Mouse (Mus musculus) liver, postnatal 0 days (tissue): ENCODE data around the gene Foxi2. TPM values are rescaled to one million over a fixed set of nuclear protein-coding genes. Genes with fewer than 3 reads are reported as not detected.
A peak's percentile ranks its signal among the peaks of the same experiment; 100 is the strongest.

ENCODE experiments used
- ATAC-seq: fragments of 200-750 bp; cut with Nextera tagmentation; 2 replicates; pipeline ENCODE4 v1.8.0; 2017; ENCODE audit warnings: mild to moderate bottlenecking, moderate library complexity
- DNase-seq: peaks from one replicate; pipeline ENCODE4 v3.0.0-alpha.2; 2016
- H3K27ac ChIP-seq: fragments of 300-500 bp; sonication (generic); 2 replicates; pipeline ENCODE4 v1.5.1; 2014; ENCODE audit warnings: antibody characterized with exemption, moderate library complexity, mild to moderate bottlenecking, low read depth
- H3K27me3 ChIP-seq: fragments of 300-500 bp; sonication (generic); 2 replicates; pipeline ENCODE4 v1.6.1; 2014; ENCODE audit warnings: low read length, control low read depth, mixed read lengths; ENCODE audit not compliant: insufficient read depth
- H3K36me3 ChIP-seq: fragments of 300-500 bp; sonication (generic); replicated peaks from 2 replicates; pipeline ENCODE4 v1.6.1; 2014; ENCODE audit warnings: mild to moderate bottlenecking, control low read depth, low read length, moderate library complexity, mixed read lengths; ENCODE audit not compliant: insufficient read depth
- H3K4me1 ChIP-seq: fragments of 300-500 bp; sonication (generic); 2 replicates; pipeline ENCODE4 v1.6.1; 2014; ENCODE audit warnings: antibody characterized with exemption, mild to moderate bottlenecking, control low read depth; ENCODE audit not compliant: insufficient read depth
- H3K4me2 ChIP-seq: fragments of 300-500 bp; sonication (generic); 2 replicates; pipeline ENCODE4 v1.6.1; 2014; ENCODE audit warnings: low read depth, mild to moderate bottlenecking, low read length, moderate library complexity, mixed read lengths
- H3K4me3 ChIP-seq: fragments of 300-500 bp; sonication (generic); 2 replicates; pipeline ENCODE4 v1.5.1; 2014; ENCODE audit warnings: low read depth, low read length
- H3K9ac ChIP-seq: fragments of 300-500 bp; sonication (generic); replicated peaks from 2 replicates; pipeline ENCODE4 v1.6.1; 2014; ENCODE audit warnings: mild to moderate bottlenecking, moderate library complexity
- H3K9me3 ChIP-seq: fragments of 300-500 bp; sonication (generic); 2 replicates; pipeline ENCODE4 v1.6.1; 2016; ENCODE audit warnings: mild to moderate bottlenecking, control low read depth, low read length, mixed read lengths
- CTCF ChIP-seq: sonication (generic); IDR thresholded peaks from 2 replicates; pipeline ENCODE4 v1.5.1; 2016; ENCODE audit warnings: antibody characterized with exemption, low read depth
- EP300 ChIP-seq: IDR thresholded peaks from 2 replicates; pipeline ENCODE4 v1.6.1; 2016; ENCODE audit warnings: antibody characterized with exemption, low read depth, mild to moderate bottlenecking
- WGBS: fragments of 180-500 bp; shearing (Covaris S2); extraction: QIAGEN DNeasy Blood & Tissue Kit; methylation state at CpG from one replicate; pipeline ENCODE4 v1.1.7; 2014; ENCODE audit not compliant: insufficient replicate concordance; 5-methylcytosine and 5-hydroxymethylcytosine counted together
- polyA plus RNA-seq: library from polyadenylated mRNA; unstranded; fragments of >200 nt; fragmentation: Nextera tagmentation; extraction: Ambion mirVana; gene quantifications from 2 replicates; pipeline ENCODE4 v1.2.1, GENCODE M21; 2015

The Foxi2 gene
- polyA plus RNA-seq, result not detected in 2 replicates

- H3K4me3 ChIP-seq, result no peak within 1 kb of the TSS
- no peaks in the 10 kb centered on the region for H3K9me3 ChIP-seq
- peaks cover 37% of the 10 kb centered on the region for H3K27me3 ChIP-seq
- no peaks in the 10 kb centered on the region for H3K36me3 ChIP-seq
- no peak within 1 kb of the TSS for H3K27ac ChIP-seq
- DNase-seq, result no peak
- H3K9ac ChIP-seq, result no peak within 1 kb of the TSS
- H3K4me2 ChIP-seq, result no peak within 1 kb of the TSS
- no peak for ATAC-seq
- TF ChIP-seq CTCF (no peak), EP300 (no peak)
- WGBS, result 3% methylated on average over 51 of the region's 51 CpGs
- H3K4me1 ChIP-seq, result no peaks in the 10 kb centered on the region
Observed at GRCm38 (mm10) chr7:135410237-135410965, at the start of gene Foxi2. Gene Foxi2, plus strand, starts transcription at chr7:135410308.

DNA sequence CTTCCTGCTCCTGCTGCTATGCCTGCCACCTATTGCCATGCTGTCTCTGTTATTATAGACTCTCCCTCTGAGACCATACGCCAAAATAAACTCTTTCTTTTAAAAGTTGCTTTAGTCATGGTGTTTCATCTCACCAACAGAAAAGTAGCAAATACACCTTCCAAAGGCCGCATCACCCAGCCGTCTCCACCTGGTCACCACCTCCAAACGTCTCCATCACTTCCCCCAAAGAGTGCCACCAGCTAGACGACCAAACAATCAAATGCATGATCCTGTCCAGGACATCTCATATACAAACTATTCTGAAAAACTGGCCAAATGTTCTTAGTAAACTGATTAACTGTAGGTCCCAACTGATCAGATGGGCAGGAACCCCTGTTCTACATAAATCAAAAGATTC lies 45.5 kb upstream of the Foxi2 start:
- H3K27me3 ChIP-seq, result no peaks in the 10 kb centered on the region
- DNase-seq (no peak), ATAC-seq (no peak)
- H3K27ac ChIP-seq, result no peak overlapping the region
- TF ChIP-seq EP300 (no peak), CTCF (no peak)
- WGBS, result 83% methylated on average over 5 of the region's 5 CpGs
- no peaks in the 10 kb centered on the region for H3K36me3 ChIP-seq
- no peak overlapping the region for H3K4me3 ChIP-seq
- H3K4me2 ChIP-seq, result no peak overlapping the region
- H3K4me1 ChIP-seq, result no peaks in the 10 kb centered on the region
- H3K9me3 ChIP-seq, result no peaks in the 10 kb centered on the region
- no peak overlapping the region for H3K9ac ChIP-seq

DNA sequence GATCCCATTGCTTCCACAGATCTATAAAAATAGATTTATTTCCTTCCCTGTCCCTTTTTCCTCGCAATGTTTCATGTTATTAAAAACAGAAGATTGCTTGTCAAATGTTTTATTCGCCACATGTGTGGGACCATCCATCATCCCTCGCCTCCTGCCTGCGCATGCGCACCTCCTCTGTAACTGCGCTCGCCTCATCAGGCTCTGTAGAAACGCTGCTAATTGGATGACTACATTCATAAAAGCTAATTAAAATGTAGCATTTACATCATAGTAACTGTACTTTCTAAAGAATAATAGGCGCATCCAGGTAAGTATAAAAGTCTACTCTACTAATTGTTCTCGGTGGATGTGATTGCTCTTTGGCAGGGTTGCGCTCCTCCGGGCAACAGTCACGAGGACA lies 34.1 kb upstream of the Foxi2 start:
- Histone ChIP-seq H3K9ac (no peak overlapping the region), H3K9me3 (no peaks in the 10 kb centered on the region), H3K4me3 (no peak overlapping the region), H3K4me1 (no peaks in the 10 kb centered on the region), H3K27me3 (no peaks in the 10 kb centered on the region), H3K4me2 (no peak overlapping the region), H3K27ac (no peak overlapping the region), H3K36me3 (no peaks in the 10 kb centered on the region)
- no peak for DNase-seq
- TF ChIP-seq CTCF, result no peak
- no peak for TF ChIP-seq EP300
- ATAC-seq, result no peak
- 82% methylated on average over 13 of the region's 13 CpGs for WGBS

GRCm38 (mm10) chr7:135376932-135377331 lies 33.2 kb upstream of the Foxi2 start:
- H3K9me3 ChIP-seq, result no peaks in the 10 kb centered on the region
- no peak overlapping the region for H3K27ac ChIP-seq
- no peak overlapping the region for H3K4me2 ChIP-seq
- WGBS, result 53% methylated on average over 5 of the region's 5 CpGs
- H3K4me1 ChIP-seq, result no peaks in the 10 kb centered on the region
- ATAC-seq (no peak), DNase-seq (peak; percentile 36)
- TF ChIP-seq EP300, result no peak
- peak; percentile 67 for TF ChIP-seq CTCF
- H3K4me3 ChIP-seq, result no peak overlapping the region
- H3K36me3 ChIP-seq, result no peaks in the 10 kb centered on the region
- no peaks in the 10 kb centered on the region for H3K27me3 ChIP-seq
- H3K9ac ChIP-seq, result no peak overlapping the region

DNA sequence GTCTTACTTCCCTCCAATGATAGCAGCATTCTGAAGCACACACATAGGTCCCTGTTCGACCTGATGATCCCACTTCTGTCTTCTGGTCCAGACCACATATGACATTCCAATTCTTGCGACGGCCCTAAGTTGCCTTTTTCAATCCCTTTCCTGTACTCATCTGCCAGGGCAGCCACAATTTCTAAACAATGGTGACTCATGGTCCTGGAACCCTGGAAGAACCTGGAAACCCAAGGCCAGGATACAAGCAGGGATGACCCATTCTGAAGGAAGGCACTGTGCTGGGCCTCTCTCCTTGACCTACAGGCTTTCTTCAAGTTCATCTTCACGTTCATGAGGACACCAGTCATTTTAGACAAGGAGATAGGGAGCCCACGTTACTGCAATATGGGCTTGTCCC lies 31.8 kb upstream of the Foxi2 start:
- no peak for ATAC-seq
- H3K9me3 ChIP-seq, result no peaks in the 10 kb centered on the region
- no peaks in the 10 kb centered on the region for H3K36me3 ChIP-seq
- H3K27ac ChIP-seq, result no peak overlapping the region
- WGBS, result 70% methylated on average over 5 of the region's 5 CpGs
- H3K4me3 ChIP-seq, result no peak overlapping the region
- DNase-seq, result no peak
- H3K4me1 ChIP-seq, result no peaks in the 10 kb centered on the region
- no peaks in the 10 kb centered on the region for H3K27me3 ChIP-seq
- TF ChIP-seq CTCF (no peak), EP300 (no peak)
- no peak overlapping the region for H3K4me2 ChIP-seq
- H3K9ac ChIP-seq, result no peak overlapping the region

GRCm38 (mm10) chr7:135389039-135389438 lies 21.1 kb upstream of the Foxi2 start:
- TF ChIP-seq CTCF (peak; percentile 63), EP300 (no peak)
- no peaks in the 10 kb centered on the region for H3K9me3 ChIP-seq
- H3K9ac ChIP-seq, result no peak overlapping the region
- no peaks in the 10 kb centered on the region for H3K36me3 ChIP-seq
- ATAC-seq (no peak), DNase-seq (no peak)
- no peak overlapping the region for H3K4me3 ChIP-seq
- WGBS, result 51% methylated on average over 3 of the region's 3 CpGs
- H3K4me1 ChIP-seq, result no peaks in the 10 kb centered on the region
- H3K4me2 ChIP-seq, result no peak overlapping the region
- no peak overlapping the region for H3K27ac ChIP-seq
- 0 out of 2 replicates have a peak, but pooled peaks cover 1% of the 10 kb centered on the region for H3K27me3 ChIP-seq
